Mouse (Mus musculus) testis, adult 2 months (tissue): ENCODE data around the gene Cnnm4. TPM values are rescaled to one million over a fixed set of nuclear protein-coding genes. Genes with fewer than 3 reads are reported as not detected.

Experiments
- H3K27ac ChIP-seq: fragments of 200-500 bp; 2 replicates; pipeline ENCODE4 v1.5.1; 2012; ENCODE audit warnings: low read depth, low read length; ENCODE audit not compliant: control insufficient read depth, insufficient read depth
- H3K27me3 ChIP-seq: fragments of 200-500 bp; 2 replicates; pipeline ENCODE4 v1.6.1; 2012; ENCODE audit warnings: mild to moderate bottlenecking, low read length, moderate library complexity; ENCODE audit not compliant: control insufficient read depth, insufficient read depth
- H3K36me3 ChIP-seq: fragments of 200-500 bp; 2 replicates; pipeline ENCODE4 v1.6.1; 2012; ENCODE audit warnings: mild to moderate bottlenecking, low read length; ENCODE audit not compliant: control insufficient read depth, insufficient read depth
- H3K4me1 ChIP-seq: fragments of 200-500 bp; 2 replicates; pipeline ENCODE4 v1.6.1; 2012; ENCODE audit warnings: low read length; ENCODE audit not compliant: control insufficient read depth, insufficient read depth
- H3K4me3 ChIP-seq: fragments of 200-500 bp; 2 replicates; pipeline ENCODE4 v1.5.1; 2012; ENCODE audit warnings: low read depth, mild to moderate bottlenecking, low read length, moderate library complexity, mixed read lengths; ENCODE audit not compliant: control insufficient read depth
- CTCF ChIP-seq: fragments of 200-500 bp; IDR thresholded peaks from 2 replicates; pipeline ENCODE4 v1.5.1; 2012; ENCODE audit warnings: low read depth, mild to moderate bottlenecking, inconsistent platforms, low read length, moderate library complexity; ENCODE audit not compliant: control insufficient read depth, insufficient read depth, insufficient replicate concordance
- POLR2A ChIP-seq: fragments of 200-500 bp; IDR thresholded peaks from 2 replicates; pipeline ENCODE4 v1.6.1; 2012; ENCODE audit warnings: low read depth, mild to moderate bottlenecking, inconsistent platforms, low read length, moderate library complexity; ENCODE audit not compliant: control insufficient read depth
- polyA plus RNA-seq: library from polyadenylated mRNA; depleted of rRNA; stranded (reverse); fragments of >200 nt; gene quantifications from 2 replicates; pipeline ENCODE4 v1.2.3, GENCODE M21; 2012; rRNA removed

The Cnnm4 gene
- polyA plus RNA-seq, 1 experiment = 14.6 TPM

DNA sequence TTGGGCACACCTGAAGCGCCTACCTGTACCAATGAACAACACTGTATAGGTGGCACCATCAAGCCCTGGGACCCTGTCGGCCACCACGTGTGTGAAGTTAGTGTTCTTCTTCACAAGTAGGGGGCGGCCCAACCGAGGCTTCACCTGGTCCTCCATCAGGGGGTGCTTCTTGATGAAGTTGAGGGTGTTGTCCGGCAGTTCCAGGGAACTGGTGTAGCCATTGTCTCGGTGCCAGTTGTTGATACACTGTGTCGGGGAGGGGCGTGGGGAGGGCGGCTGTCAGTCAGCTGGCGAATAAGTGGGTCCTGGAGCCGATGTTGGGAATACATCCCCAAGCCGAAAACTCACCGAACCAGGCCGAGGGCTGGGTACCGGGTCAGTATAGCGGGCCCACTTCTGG is 80.5 kb downstream of the Cnnm4 start:
- H3K27me3 ChIP-seq = no peaks in the 10 kb centered on the region; the same call in 1 of the 2 replicates
- H3K27ac ChIP-seq = no peak overlapping the region
- peaks cover 23% of the 10 kb centered on the region for H3K4me1 ChIP-seq
- H3K36me3 ChIP-seq = peaks cover 5% of the 10 kb centered on the region
- H3K4me3 ChIP-seq = no peak overlapping the region
- no peak for TF ChIP-seq CTCF
- TF ChIP-seq POLR2A = no peak

DNA sequence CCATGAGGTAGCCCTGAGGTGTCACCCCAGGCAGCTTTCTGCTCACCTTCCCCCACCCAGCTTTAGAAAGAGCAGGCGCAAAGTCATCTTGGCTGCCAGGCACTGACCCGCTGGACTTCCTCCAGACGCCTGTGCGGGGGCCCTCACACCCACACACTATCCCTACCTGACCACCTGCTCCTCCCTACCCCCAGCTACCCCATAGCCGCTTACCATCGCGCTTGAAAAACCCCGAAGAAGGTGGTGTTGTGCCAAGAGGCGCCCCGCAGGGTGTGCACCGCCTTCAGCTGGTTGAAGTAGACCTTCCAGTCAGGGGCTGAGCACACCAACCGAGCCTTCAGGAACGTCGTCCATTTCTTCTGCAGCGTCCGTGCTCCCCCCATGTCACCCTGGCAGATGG is 81.1 kb downstream of the Cnnm4 start:
- Histone ChIP-seq H3K36me3 (peaks cover 5% of the 10 kb centered on the region), H3K27me3 (no peaks in the 10 kb centered on the region; the same call in 1 of the 2 replicates), H3K27ac (no peak overlapping the region), H3K4me1 (peaks cover 24% of the 10 kb centered on the region), H3K4me3 (no peak overlapping the region)
- TF ChIP-seq CTCF (no peak), POLR2A (no peak)

GRCm38 (mm10) chr1:36554633-36555399 is 83.4 kb downstream of the Cnnm4 start:
- Histone ChIP-seq H3K27me3 (no peaks in the 10 kb centered on the region; the same call in 1 of the 2 replicates), H3K27ac (no peak overlapping the region), H3K4me1 (peaks cover 38% of the 10 kb centered on the region), H3K36me3 (peaks cover 5% of the 10 kb centered on the region), H3K4me3 (no peak overlapping the region)
- TF ChIP-seq POLR2A (no peak), CTCF (no peak)

DNA sequence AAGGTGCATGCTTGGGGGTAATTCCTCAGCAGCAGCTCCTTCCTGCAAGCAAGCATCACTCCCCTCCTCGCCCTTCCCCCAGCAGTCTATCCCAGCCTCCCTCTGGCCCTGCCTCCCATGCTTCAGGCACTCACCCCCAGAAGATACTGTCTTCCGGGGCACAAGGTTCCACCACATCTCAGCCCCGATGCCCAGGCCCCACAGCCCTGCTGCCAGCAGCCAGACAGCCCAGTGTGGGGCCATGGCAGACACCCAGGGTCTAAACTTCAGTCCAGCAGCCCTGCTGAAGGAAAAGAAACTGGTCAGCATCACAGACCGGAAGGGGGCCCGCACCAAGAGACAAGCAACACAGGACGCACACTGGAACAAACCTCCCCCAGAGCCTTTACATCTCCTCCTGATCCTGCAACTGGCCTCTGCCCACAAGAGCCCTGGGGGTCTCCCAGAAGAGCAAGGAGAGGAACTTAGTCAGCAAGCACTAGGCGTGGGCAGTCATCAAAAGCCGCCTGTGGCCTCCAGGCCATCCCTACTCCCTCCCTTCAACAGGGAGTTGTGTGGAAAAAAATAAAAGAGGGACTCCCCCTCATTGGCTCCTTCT is 84.5 kb downstream of the Cnnm4 start:
- H3K27ac ChIP-seq = peak overlapping the region; percentile 79
- TF ChIP-seq POLR2A = peak; percentile 22; the same call in 1 of the 2 replicates
- no peak for TF ChIP-seq CTCF
- H3K36me3 ChIP-seq = peaks cover 4% of the 10 kb centered on the region
- H3K27me3 ChIP-seq = no peaks in the 10 kb centered on the region; the same call in 1 of the 2 replicates
- H3K4me1 ChIP-seq = peaks cover 38% of the 10 kb centered on the region
- H3K4me3 ChIP-seq = peak overlapping the region; percentile 89

DNA sequence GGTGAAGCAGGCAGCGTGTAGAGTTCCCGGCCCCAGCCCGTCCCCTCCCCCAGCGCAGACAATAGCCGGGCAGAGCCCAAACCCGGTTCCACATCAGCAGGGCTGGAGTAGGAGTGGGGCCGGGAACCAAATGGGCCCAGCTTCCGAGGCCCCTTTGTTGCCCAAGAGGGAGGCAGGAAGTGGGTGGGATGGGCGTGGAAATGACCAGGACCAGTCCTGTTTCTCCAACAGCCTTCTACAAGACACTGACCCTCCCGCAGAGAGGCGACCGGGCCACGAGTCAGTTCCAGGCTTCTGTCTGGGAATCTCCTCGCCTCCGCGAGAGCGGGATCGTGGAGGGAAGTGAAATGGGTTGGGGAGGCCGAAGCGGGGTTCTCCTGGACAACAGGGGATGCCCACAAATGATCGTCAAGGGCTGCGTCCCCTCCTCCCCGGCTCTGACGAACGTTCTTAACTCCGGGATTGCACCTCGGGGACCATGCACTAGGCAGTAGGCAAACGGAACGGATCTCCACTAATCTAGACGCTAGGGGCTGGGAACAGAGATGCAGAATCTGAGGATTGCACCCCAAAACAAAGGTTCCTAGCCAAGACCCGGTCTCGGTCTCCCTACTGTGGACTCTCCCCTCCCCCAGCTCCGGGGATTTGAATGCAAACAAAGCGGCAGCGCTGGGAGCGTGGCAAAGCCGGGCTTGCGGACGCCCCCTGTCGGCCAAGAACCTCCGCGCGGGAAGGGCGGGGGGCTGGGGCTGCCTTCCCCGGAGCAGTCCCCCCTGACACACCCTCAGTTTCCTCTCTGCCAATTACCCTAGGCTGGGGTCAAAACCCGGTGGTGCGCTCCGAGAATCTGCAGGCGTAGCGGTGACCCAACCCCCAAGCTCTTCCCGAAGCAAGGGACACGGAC is 85.4 kb downstream of the Cnnm4 start:
- no peaks in the 10 kb centered on the region; the same call in 1 of the 2 replicates for H3K27me3 ChIP-seq
- TF ChIP-seq POLR2A (peak; percentile 46; the same call in 1 of the 2 replicates), CTCF (peak; percentile 16)
- peaks cover 3% of the 10 kb centered on the region for H3K36me3 ChIP-seq
- H3K27ac ChIP-seq = peak overlapping the region; percentile 79
- H3K4me3 ChIP-seq = peak overlapping the region; percentile 89
- H3K4me1 ChIP-seq = peaks cover 38% of the 10 kb centered on the region

DNA sequence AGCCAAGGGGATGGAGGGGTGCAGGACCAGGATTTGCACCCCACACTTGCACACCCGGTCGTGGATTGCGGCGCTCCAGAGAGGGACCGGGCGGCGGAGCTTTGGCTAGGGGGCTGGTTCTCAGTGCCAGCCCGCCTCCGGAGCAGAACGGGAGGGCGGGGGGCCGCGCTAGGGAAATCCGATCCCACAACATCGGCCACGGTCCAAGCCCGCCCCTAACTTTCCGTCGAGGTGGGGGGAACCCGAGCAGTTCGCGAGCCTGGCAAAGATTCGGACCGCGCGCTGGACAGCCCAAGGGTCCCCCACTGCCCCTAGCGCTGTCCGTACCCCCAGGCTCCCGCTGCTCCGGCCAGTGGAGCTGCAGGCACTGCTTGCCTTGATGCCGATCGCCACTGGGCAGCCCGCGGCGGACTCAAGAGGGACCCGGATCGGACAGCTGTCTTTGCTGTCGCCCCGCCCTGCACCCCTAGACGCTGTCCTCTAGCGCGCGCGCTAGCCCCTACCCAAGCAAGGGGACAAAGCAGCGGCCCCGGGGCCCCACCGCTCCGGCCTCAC is 86.1 kb downstream of the Cnnm4 start:
- peaks cover 3% of the 10 kb centered on the region for H3K36me3 ChIP-seq
- peaks cover 39% of the 10 kb centered on the region for H3K4me1 ChIP-seq

More for the DNA sequence above, 86.1 kb downstream of the Cnnm4 start:
- TF ChIP-seq CTCF = no peak
- no peak for TF ChIP-seq POLR2A
- Histone ChIP-seq H3K27ac (peak overlapping the region; percentile 75), H3K4me3 (peak overlapping the region; percentile 89), H3K27me3 (no peaks in the 10 kb centered on the region; the same call in 1 of the 2 replicates)

Other genes with a start within 250 kb of the Cnnm4 start
- gene Uggt1, start 226.9 kb upstream of the Cnnm4 start, polyA plus RNA-seq = 6.0 and 8.4 TPM in 2 replicates
- gene Neurl3, start 196.9 kb upstream of the Cnnm4 start, polyA plus RNA-seq = 0.12 and 0.32 TPM in 2 replicates
- 2.1 and 2.4 TPM in 2 replicates for gene Arid5a, start 163.9 kb upstream of the Cnnm4 start, polyA plus RNA-seq
- 118 and 141 TPM in 2 replicates for gene Kansl3, start 102.4 kb upstream of the Cnnm4 start, polyA plus RNA-seq
- 80.7 and 80.9 TPM in 2 replicates for gene Fer1l5, start 99.3 kb upstream of the Cnnm4 start, polyA plus RNA-seq
- 18.7 and 22.1 TPM in 2 replicates for gene Lman2l, start 26.3 kb upstream of the Cnnm4 start, polyA plus RNA-seq
- gene Cnnm3, start 40.2 kb downstream of the Cnnm4 start, polyA plus RNA-seq = 5.6 and 5.9 TPM in 2 replicates
- gene Ankrd23, start 65.3 kb downstream of the Cnnm4 start, polyA plus RNA-seq = 11.0 and 11.5 TPM in 2 replicates
- gene Gm42417, start 67.8 kb downstream of the Cnnm4 start, polyA plus RNA-seq = 0.05 and 0.08 TPM in 2 replicates
- gene Ankrd39, start 75.8 kb downstream of the Cnnm4 start, polyA plus RNA-seq = 13.7 and 17.0 TPM in 2 replicates
- 14.6 and 15.8 TPM in 2 replicates for gene Sema4c, start 86.7 kb downstream of the Cnnm4 start, polyA plus RNA-seq
- gene Fam178b, start 211.6 kb downstream of the Cnnm4 start, polyA plus RNA-seq = 409 and 410 TPM in 2 replicates
- 313 and 378 TPM in 2 replicates for gene Cox5b, start 219.8 kb downstream of the Cnnm4 start, polyA plus RNA-seq
- gene 4933424G06Rik, start 238.5 kb downstream of the Cnnm4 start, polyA plus RNA-seq = 36.9 and 53.7 TPM in 2 replicates
- gene Actr1b, start 242.8 kb downstream of the Cnnm4 start, polyA plus RNA-seq = 42.7 and 44.5 TPM in 2 replicates